Mouse (Mus musculus): ENCODE measurements around the gene Asgr1.
A peak's percentile ranks its signal among the peaks of the same experiment; 100 is the strongest.
"Not testable (repeated sequence)": the region's sequence is repeated elsewhere in the genome, so short reads cannot be mapped to it uniquely, and the experiment has no call there.

Gene Asgr1

DNA sequence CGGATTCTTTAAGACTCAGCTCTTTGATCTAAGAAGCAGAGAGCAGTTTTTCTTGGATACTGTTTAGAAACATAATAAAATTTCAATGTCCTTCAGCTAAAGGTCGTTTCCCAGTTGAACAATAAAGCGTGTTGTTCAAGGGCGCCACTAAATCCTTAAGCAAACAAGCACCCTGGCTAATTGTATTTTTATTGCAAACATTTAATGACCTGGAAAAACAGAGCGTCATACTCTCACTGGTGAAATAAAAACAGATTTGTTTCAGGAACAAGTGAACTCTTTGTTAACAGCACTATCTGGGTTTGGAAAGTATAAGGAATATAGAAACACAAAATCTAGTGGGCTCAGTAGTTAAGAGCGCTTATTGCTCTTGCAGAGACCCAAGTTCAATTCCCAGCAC, 16.2 kb downstream of the Asgr1 start:
- no peak for DNase-seq (ENCODE audit: low spot score in 2 of 2)

DNA sequence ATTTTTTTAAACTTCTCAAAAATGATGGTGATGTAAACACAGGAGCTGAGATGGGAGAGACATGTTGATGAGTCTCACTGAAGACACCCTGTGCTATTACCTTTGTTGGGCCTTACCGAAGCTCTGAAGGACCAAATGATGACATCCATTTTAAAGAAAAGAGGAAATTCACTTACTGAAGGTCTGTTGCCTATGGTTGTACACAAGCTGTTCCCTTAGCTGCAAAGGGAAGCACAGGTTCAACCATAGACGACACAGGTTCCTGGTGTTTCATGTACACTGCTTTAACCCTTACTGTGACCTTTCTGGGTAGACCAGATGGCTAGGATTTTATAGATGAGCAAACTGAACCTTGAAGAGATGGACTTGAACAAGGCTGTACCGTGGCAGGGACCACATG, 16.7 kb downstream of the Asgr1 start:
- DNase-seq (ENCODE audit: low spot score in 2 of 2), result not testable (repeated sequence)

DNA sequence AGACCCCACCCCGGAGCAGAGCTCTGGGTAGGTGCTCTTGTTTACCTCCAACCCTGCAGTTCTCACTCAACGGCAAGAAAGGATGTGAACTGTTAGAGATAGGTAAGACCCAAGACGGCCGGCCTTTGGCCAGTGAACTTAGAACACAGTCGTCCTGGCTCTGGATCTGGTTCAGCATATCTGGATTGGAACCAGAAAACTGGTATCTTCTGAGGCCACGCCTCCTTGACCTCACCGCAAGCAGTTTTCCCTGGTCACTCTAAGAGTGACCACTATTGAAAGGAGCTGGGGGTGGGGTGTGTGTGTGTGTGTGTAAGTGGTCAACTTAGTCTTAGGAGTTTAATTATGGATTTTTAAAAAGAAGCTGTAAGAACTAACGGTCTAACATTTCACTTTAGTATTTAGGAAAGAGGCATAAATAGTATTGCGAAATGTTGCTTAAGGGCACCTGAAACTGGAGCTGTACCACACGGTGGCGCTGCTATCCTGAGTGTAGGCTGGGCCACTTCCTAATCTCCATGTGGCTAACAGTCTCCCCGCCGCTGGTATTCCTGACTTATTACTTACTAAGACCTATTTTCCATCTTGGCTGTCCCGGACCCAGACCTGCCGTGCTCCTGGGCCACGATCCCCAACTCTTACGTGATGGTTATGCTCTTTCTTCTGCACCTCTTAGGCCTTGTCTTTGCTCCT, 20.6 kb downstream of the Asgr1 start:
- DNase-seq (ENCODE audit: low spot score in 2 of 2), result peak; percentile 80

DNA sequence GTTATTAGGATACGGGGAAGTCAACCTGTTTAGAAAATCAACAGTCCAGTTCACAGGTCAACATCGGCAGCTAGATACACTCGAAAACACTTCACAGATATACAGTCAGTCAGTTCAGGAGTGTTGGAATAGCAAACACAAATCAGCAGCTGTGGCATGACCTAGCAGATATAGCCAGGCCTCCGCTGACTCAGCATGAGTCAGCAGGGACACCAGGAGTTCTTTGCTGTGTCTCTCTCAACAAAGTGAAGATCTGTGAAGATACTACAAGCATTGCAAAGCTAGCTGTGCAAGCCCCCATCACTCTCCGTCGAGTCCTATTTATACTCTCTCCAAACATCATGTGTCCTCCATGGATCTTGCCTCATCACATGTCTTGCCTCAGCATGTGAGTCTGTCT, 21.7 kb downstream of the Asgr1 start:
- no peak for DNase-seq (ENCODE audit: low spot score in 2 of 2)

- no peak for DNase-seq (ENCODE audit: low spot score in 2 of 2)
Observed at GRCm38 (mm10) chr11:70077441-70077840, 23.6 kb downstream of the Asgr1 start.

DNA sequence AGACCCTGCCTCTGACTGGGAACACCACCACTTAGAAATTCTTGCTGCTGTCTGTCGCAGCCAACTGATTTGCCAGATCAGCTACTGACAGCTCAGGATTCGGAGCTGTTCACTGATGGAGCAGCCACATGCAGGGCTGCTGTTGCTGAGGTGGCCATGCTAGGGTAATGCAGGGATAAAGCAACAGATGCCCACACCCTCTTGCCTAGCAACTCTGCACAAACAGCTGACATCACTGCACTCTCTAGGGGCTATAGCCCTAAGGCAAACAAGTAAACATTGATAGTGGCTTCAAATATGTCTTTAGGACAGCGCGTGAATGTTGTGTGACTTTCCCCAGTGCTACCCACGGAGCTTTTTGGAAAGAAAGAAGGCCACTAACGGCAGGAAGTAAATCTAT, 25.3 kb downstream of the Asgr1 start:
- no peak for DNase-seq (ENCODE audit: low spot score in 2 of 2)

- no peak for DNase-seq (ENCODE audit: low spot score in 2 of 2)
Observed at GRCm38 (mm10) chr11:70079928-70080327, 26.0 kb downstream of the Asgr1 start.

GRCm38 (mm10) chr11:70080803-70081590, 27.1 kb downstream of the Asgr1 start:
- no peak for DNase-seq (ENCODE audit: low spot score in 2 of 2)

DNA sequence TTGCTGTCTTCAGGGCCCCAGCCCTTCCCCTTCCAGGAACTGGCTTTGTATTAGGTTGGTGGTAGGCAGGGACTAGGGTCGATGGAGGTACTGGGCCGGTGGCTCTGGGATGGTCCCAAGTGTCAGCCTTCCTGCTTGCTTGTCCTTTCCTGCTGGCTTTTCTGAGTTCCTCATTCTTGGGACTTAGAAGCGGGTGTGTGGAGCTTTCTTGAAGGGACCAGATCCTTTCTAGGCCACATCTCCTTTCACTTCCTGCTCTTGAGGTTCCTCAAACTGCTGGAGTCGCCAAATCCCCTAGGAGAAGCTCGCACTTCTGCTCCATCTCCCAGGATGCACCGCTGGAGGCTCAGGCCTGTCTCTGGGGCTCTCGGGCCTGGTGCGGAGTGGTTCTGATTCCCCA, 30.7 kb downstream of the Asgr1 start:
- no peak for DNase-seq (ENCODE audit: low spot score in 2 of 2)

GRCm38 (mm10) chr11:70091986-70092783, 38.3 kb downstream of the Asgr1 start, which contains the start of gene Asgr2:
TSS of gene Asgr2 (plus strand) at chr11:70092644.
- DNase-seq (ENCODE audit: low spot score in 2 of 2), result no peak

- no peak for DNase-seq (ENCODE audit: low spot score in 2 of 2)
Observed at GRCm38 (mm10) chr11:70097396-70097795, 43.5 kb downstream of the Asgr1 start.

DNA sequence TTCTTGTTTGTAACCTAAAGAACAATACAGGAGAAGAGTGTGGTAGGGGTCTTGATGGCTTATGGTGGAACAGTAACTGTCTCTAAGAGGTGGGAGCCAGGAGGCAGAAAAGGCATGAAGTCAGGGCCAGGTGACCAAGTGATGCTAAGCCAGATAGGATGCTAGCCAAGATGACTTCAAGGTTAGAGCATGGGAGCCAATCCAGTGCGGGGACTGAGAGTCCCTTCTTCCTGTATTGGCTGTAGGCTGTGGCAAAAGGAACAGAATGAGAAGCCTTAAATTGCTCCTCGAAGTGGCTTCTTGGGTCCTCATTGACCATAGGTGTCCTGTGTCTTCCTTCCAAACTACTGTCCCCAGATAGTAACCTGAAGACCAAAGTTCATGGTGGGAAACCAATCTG, 45.2 kb downstream of the Asgr1 start:
- no peak for DNase-seq (ENCODE audit: low spot score in 2 of 2)

GRCm38 (mm10) chr11:70099809-70100208, 45.9 kb downstream of the Asgr1 start:
- DNase-seq (ENCODE audit: low spot score in 2 of 2), result no peak

GRCm38 (mm10) chr11:70103701-70104315, 49.9 kb downstream of the Asgr1 start:
- no peak for DNase-seq (ENCODE audit: low spot score in 2 of 2)

GRCm38 (mm10) chr11:70107085-70107484, 53.2 kb downstream of the Asgr1 start:
- no peak for DNase-seq (ENCODE audit: low spot score in 2 of 2)
